9 mouse cellular contexts compared by ENCODE assay signal in genomic region chr10:68446797-68447125, GRCm38 (mm10).
DNase-seq lines count a peak whose midpoint lies in the region; ATAC-seq and TF ChIP-seq lines count a peak whose summit lies in the region.
"Had no signal": no experiment of that assay in that cellular context is flagged by ENCODE, and none has a peak within 500 bp of the region (broad histone marks: within the 10 kb centered on the region; RNA-seq: fewer than 3 reads in every experiment).

No protein-coding gene starts in this region.

- peak; percentile 32 for DNase-seq in kidney, adult 2 months
- no peak for DNase-seq in kidney, postnatal 25 days
- DNase-seq in liver, adult 2 months (ENCODE audit: extremely low read depth, low read depth, low spot score) = peak; percentile 95
- DNase-seq in frontal cortex, postnatal 14 days (ENCODE audit: low spot score in 2 of 2) = no peak
- no peak for DNase-seq in adrenal gland, adult 18-20 months (ENCODE audit: low spot score in 2 of 2)
- DNase-seq: thymus, adult 18-20 months had no signal

- no peaks in the 10 kb centered on the region for H3K79me2 ChIP-seq in liver, adult 2 months (ENCODE audit: control insufficient read depth, insufficient read depth, low read length)

- H3K9me3 ChIP-seq in heart, embryonic 16.5 days (replicated peaks; ENCODE audit: control insufficient read depth, low read length) = no peaks in the 10 kb centered on the region
- H3K9me3 ChIP-seq in stomach, embryonic 15.5 days = no peaks in the 10 kb centered on the region

- H3K36me3 ChIP-seq in kidney, adult 2 months (ENCODE audit: control insufficient read depth, insufficient read depth, low read length) = no peaks in the 10 kb centered on the region
- H3K36me3 ChIP-seq in heart, embryonic 16.5 days (ENCODE audit: control insufficient read depth, insufficient read depth) = no peaks in the 10 kb centered on the region
- H3K36me3 ChIP-seq in liver, adult 2 months (ENCODE audit: control insufficient read depth, insufficient read depth, low read length) = no peaks in the 10 kb centered on the region
- H3K36me3 ChIP-seq in stomach, embryonic 15.5 days = no peaks in the 10 kb centered on the region

- ATAC-seq in heart, embryonic 16.5 days (replicated peaks; ENCODE audit: extremely low read depth, insufficient read depth, low FRiP score) = peak; percentile 79
- ATAC-seq in stomach, embryonic 15.5 days (ENCODE audit: insufficient read depth, low FRiP score, low read depth) = peak; percentile 87
- ATAC-seq in activated CD4-positive, CD25-positive, alpha-beta regulatory T cell, adult 4 months = no peak

- peaks cover 4% of the 10 kb centered on the region; the same call in 1 of the 2 replicates for H3K4me1 ChIP-seq in kidney, adult 2 months (ENCODE audit: control insufficient read depth, insufficient read depth, low read length)
- peaks cover 20% of the 10 kb centered on the region for H3K4me1 ChIP-seq in heart, embryonic 16.5 days (ENCODE audit: control insufficient read depth, insufficient read depth, low read length)
- H3K4me1 ChIP-seq in liver, adult 2 months (ENCODE audit: control insufficient read depth, insufficient read depth, low read length) = peaks cover 18% of the 10 kb centered on the region
- H3K4me1 ChIP-seq in stomach, embryonic 15.5 days = peaks cover 17% of the 10 kb centered on the region; the same call in 1 of the 2 replicates

- no peak for TF ChIP-seq POLR2A in kidney, adult 2 months (IDR thresholded peaks at IDR 0.05; ENCODE audit: low read depth, low read length)
- no peak for TF ChIP-seq POLR2A in liver, adult 2 months (IDR thresholded peaks at IDR 0.05; ENCODE audit: extremely low read depth, insufficient read depth, low read length)

- no peak overlapping the region for H3K9ac ChIP-seq in heart, embryonic 16.5 days (ENCODE audit: low read length)
- no peak overlapping the region for H3K9ac ChIP-seq in liver, adult 2 months (ENCODE audit: low read depth, low read length)
- no peak overlapping the region for H3K9ac ChIP-seq in stomach, embryonic 15.5 days

- peak overlapping the region; percentile 65 for H3K27ac ChIP-seq in kidney, adult 2 months (ENCODE audit: insufficient read depth, low read depth, low read length)
- peak overlapping the region; percentile 51 for H3K27ac ChIP-seq in heart, embryonic 16.5 days (ENCODE audit: low read length)
- H3K27ac ChIP-seq in liver, adult 2 months (replicated peaks; ENCODE audit: insufficient read depth, low read depth, low read length) = peak overlapping the region; percentile 91
- peak overlapping the region; percentile 88 for H3K27ac ChIP-seq in stomach, embryonic 15.5 days

- H3K27me3 ChIP-seq in kidney, adult 2 months (replicated peaks; ENCODE audit: control insufficient read depth, insufficient read depth, low read length) = no peaks in the 10 kb centered on the region
- no peaks in the 10 kb centered on the region for H3K27me3 ChIP-seq in heart, embryonic 16.5 days (ENCODE audit: control insufficient read depth, insufficient read depth, low read length)
- H3K27me3 ChIP-seq in liver, adult 2 months (ENCODE audit: control insufficient read depth, insufficient read depth, low read length) = no peaks in the 10 kb centered on the region
- no peaks in the 10 kb centered on the region for H3K27me3 ChIP-seq in stomach, embryonic 15.5 days (replicated peaks)

- H3K4me2 ChIP-seq in heart, embryonic 16.5 days (ENCODE audit: low read depth, low read length) = no peak overlapping the region
- H3K4me2 ChIP-seq in stomach, embryonic 15.5 days = 0 out of 2 replicates have a peak overlapping the region, but pooled peaks have one; percentile 1

- H3K4me3 ChIP-seq in kidney, adult 2 months (ENCODE audit: insufficient read depth, low read depth, low read length) = no peak overlapping the region
- no peak overlapping the region for H3K4me3 ChIP-seq in heart, embryonic 16.5 days (ENCODE audit: low read length)
- no peak overlapping the region for H3K4me3 ChIP-seq in liver, adult 2 months (ENCODE audit: insufficient read depth, low read depth, low read length)
- no peak overlapping the region for H3K4me3 ChIP-seq in stomach, embryonic 15.5 days (replicated peaks)

- WGBS in kidney, adult 2 months = 22% methylated on average over 5 of the region's 5 CpGs
- WGBS in heart, embryonic 16.5 days = 24% methylated on average over 5 of the region's 5 CpGs
- WGBS in liver, adult 2 months = 8% methylated on average over 5 of the region's 5 CpGs
- 3% methylated on average over 5 of the region's 5 CpGs for WGBS in stomach, embryonic 15.5 days

- TF ChIP-seq CTCF in kidney, adult 2 months (conservative IDR thresholded peaks at IDR 0.05; ENCODE audit: insufficient read depth, insufficient read length, low read depth, low read length) = no peak
- TF ChIP-seq CTCF in liver, adult 2 months (IDR thresholded peaks at IDR 0.05; ENCODE audit: low read depth, low read length) = no peak

Comparison
In these comparisons a context has a peak if more than half of its experiments do, and no peak if none do; other contexts are left out.
1. DNase-seq: peak in kidney, adult 2 months (single experiment) and liver, adult 2 months (single experiment); none in kidney, postnatal 25 days (0 of 2), frontal cortex, postnatal 14 days (0 of 2) and adrenal gland, adult 18-20 months (0 of 2).
2. Peak in every context shown above with its lines, with median percentiles within 50 percentile points of each other: H3K27ac ChIP-seq.